Mouse (Mus musculus) stomach, postnatal 0 days (tissue): ENCODE results near the gene Txndc9. TPM values are rescaled to one million over a fixed set of nuclear protein-coding genes. Genes with fewer than 3 reads are reported as not detected.
"Not testable (repeated sequence)": the region's sequence is repeated elsewhere in the genome, so short reads cannot be mapped to it uniquely, and the experiment has no call there.

ENCODE experiments used
- ATAC-seq: fragments of 200-750 bp; cut with Nextera tagmentation; 2 replicates; pipeline ENCODE4 v1.8.0; 2017; ENCODE audit not compliant: low FRiP score, low TSS enrichment
- DNase-seq: peaks from one replicate; pipeline ENCODE4 v3.0.0-alpha.2; 2016; ENCODE audit warnings: low spot score
- H3K27ac ChIP-seq: fragments of 300-500 bp; sonication (generic); replicated peaks from 2 replicates; pipeline ENCODE4 v1.5.1; 2014; ENCODE audit warnings: mild to moderate bottlenecking, control low read depth
- H3K27me3 ChIP-seq: fragments of 300-500 bp; sonication (generic); 2 replicates; pipeline ENCODE4 v1.6.1; 2014; ENCODE audit warnings: low read length; ENCODE audit not compliant: control insufficient read depth, insufficient read depth
- H3K36me3 ChIP-seq: fragments of 300-500 bp; sonication (generic); 2 replicates; pipeline ENCODE4 v1.6.1; 2014; ENCODE audit warnings: low read length, mixed read lengths; ENCODE audit not compliant: control insufficient read depth, insufficient read depth
- H3K4me1 ChIP-seq: fragments of 300-500 bp; sonication (generic); replicated peaks from 2 replicates; pipeline ENCODE4 v1.6.1; 2014; ENCODE audit warnings: antibody characterized with exemption; ENCODE audit not compliant: control insufficient read depth, insufficient read depth
- H3K4me2 ChIP-seq: fragments of 300-500 bp; sonication (generic); replicated peaks from 2 replicates; pipeline ENCODE4 v1.6.1; 2014; ENCODE audit warnings: low read depth, mild to moderate bottlenecking, control low read depth, moderate library complexity
- H3K4me3 ChIP-seq: fragments of 300-500 bp; sonication (generic); 2 replicates; pipeline ENCODE4 v1.5.1; 2014; ENCODE audit warnings: low read depth, low read length, control low read depth
- H3K9ac ChIP-seq: fragments of 300-500 bp; sonication (generic); 2 replicates; pipeline ENCODE4 v1.6.1; 2014; ENCODE audit warnings: mild to moderate bottlenecking, low read length, control low read depth, mixed read lengths
- H3K9me3 ChIP-seq: fragments of 300-500 bp; sonication (generic); 2 replicates; pipeline ENCODE4 v1.6.1; 2016; ENCODE audit warnings: low read length; ENCODE audit not compliant: control insufficient read depth
- CTCF ChIP-seq: IDR thresholded peaks from 2 replicates; pipeline ENCODE4 v1.5.1; 2016; ENCODE audit warnings: antibody characterized with exemption, low read depth, mild to moderate bottlenecking, moderate library complexity
- EP300 ChIP-seq: optimal IDR thresholded peaks from 2 replicates; pipeline ENCODE3; 2016; ENCODE audit warnings: antibody characterized with exemption
- WGBS: fragments of 180-500 bp; shearing (Covaris S2); extraction: QIAGEN DNeasy Blood & Tissue Kit; methylation state at CpG from one replicate; pipeline ENCODE4 v1.1.7; 2014; 5-methylcytosine and 5-hydroxymethylcytosine counted together
- polyA plus RNA-seq: library from polyadenylated mRNA; unstranded; fragments of >200 nt; fragmentation: Nextera tagmentation; extraction: Ambion mirVana; gene quantifications from 2 replicates; pipeline ENCODE4 v1.2.1, GENCODE M21; 2015

Txndc9 gene
- polyA plus RNA-seq, 1 experiment from 2014 or later, result 119 TPM

GRCm38 (mm10) chr1:37996226-37996625 is 1.5 kb downstream of the Txndc9 start:
- Histone ChIP-seq H3K4me3 (peak overlapping the region; percentile 91), H3K36me3 (peaks cover 21% of the 10 kb centered on the region; the same call in 1 of the 2 replicates), H3K27ac (no peak overlapping the region; the same call in 1 of the 2 replicates), H3K4me1 (no peaks in the 10 kb centered on the region; the same call in 1 of the 2 replicates), H3K9me3 (no peaks in the 10 kb centered on the region), H3K4me2 (peak overlapping the region; percentile 73), H3K9ac (peak overlapping the region; percentile 83), H3K27me3 (no peaks in the 10 kb centered on the region)
- WGBS, result 38% methylated on average over 3 of the region's 3 CpGs
- ATAC-seq, result no peak
- TF ChIP-seq EP300 (no peak), CTCF (no peak)
- no peak for DNase-seq

- Histone ChIP-seq H3K27ac (no peak overlapping the region), H3K9me3 (no peaks in the 10 kb centered on the region), H3K4me3 (no peak overlapping the region), H3K27me3 (no peaks in the 10 kb centered on the region), H3K9ac (no peak overlapping the region), H3K4me2 (no peak overlapping the region), H3K36me3 (peaks cover 33% of the 10 kb centered on the region), H3K4me1 (no peaks in the 10 kb centered on the region)
- TF ChIP-seq EP300 (no peak), CTCF (no peak)
- DNase-seq, result no peak
- WGBS, result 74% methylated on average over 5 of the region's 5 CpGs
- ATAC-seq, result no peak
Observed at GRCm38 (mm10) chr1:37987856-37988255, 9.8 kb downstream of the Txndc9 start.

- WGBS, result 78% methylated on average over 9 of the region's 9 CpGs
- DNase-seq (peak; percentile 31), ATAC-seq (0 out of 2 replicates have a peak, but pooled peaks have one; percentile 42)
- TF ChIP-seq EP300, result no peak
- peak; percentile 78 for TF ChIP-seq CTCF
- H3K27me3 ChIP-seq, result no peaks in the 10 kb centered on the region
- no peak overlapping the region for H3K4me2 ChIP-seq
- no peaks in the 10 kb centered on the region for H3K4me1 ChIP-seq
- no peak overlapping the region for H3K27ac ChIP-seq
- H3K9me3 ChIP-seq, result no peaks in the 10 kb centered on the region
- H3K9ac ChIP-seq, result no peak overlapping the region
- H3K4me3 ChIP-seq, result no peak overlapping the region
- peaks cover 22% of the 10 kb centered on the region for H3K36me3 ChIP-seq
Observed at GRCm38 (mm10) chr1:37985764-37986323, 11.8 kb downstream of the Txndc9 start.

- DNase-seq, result no peak
- no peak overlapping the region for H3K9ac ChIP-seq
- H3K4me1 ChIP-seq, result no peaks in the 10 kb centered on the region
- no peak overlapping the region for H3K4me3 ChIP-seq
- H3K27ac ChIP-seq, result no peak overlapping the region
- no peak for TF ChIP-seq EP300
- no peak for TF ChIP-seq CTCF
- 96% methylated on average over 1 of the region's 1 CpGs for WGBS
- H3K4me2 ChIP-seq, result no peak overlapping the region
- no peaks in the 10 kb centered on the region for H3K9me3 ChIP-seq
- ATAC-seq, result no peak
- H3K27me3 ChIP-seq, result no peaks in the 10 kb centered on the region
- H3K36me3 ChIP-seq, result peaks cover 17% of the 10 kb centered on the region
Observed at GRCm38 (mm10) chr1:37984326-37984725, 13.4 kb downstream of the Txndc9 start.

- Histone ChIP-seq H3K9ac (no peak overlapping the region), H3K27me3 (no peaks in the 10 kb centered on the region), H3K27ac (no peak overlapping the region), H3K4me2 (no peak overlapping the region), H3K4me3 (no peak overlapping the region), H3K36me3 (no peaks in the 10 kb centered on the region), H3K4me1 (no peaks in the 10 kb centered on the region), H3K9me3 (no peaks in the 10 kb centered on the region)
- TF ChIP-seq CTCF, result no peak
- no peak for TF ChIP-seq EP300
- WGBS, result 94% methylated on average over 7 of the region's 7 CpGs
- no peak for DNase-seq
- ATAC-seq, result no peak
Observed at GRCm38 (mm10) chr1:37977303-37977702, 20.4 kb downstream of the Txndc9 start.

- not testable (repeated sequence) for H3K9ac ChIP-seq, H3K4me2 ChIP-seq, ATAC-seq, H3K4me3 ChIP-seq, H3K9me3 ChIP-seq, H3K27me3 ChIP-seq, DNase-seq, H3K36me3 ChIP-seq, H3K4me1 ChIP-seq, H3K27ac ChIP-seq
- 69% methylated on average over 9 of the region's 9 CpGs for WGBS
Observed at GRCm38 (mm10) chr1:37976666-37977065, 21.0 kb downstream of the Txndc9 start.
